Mouse (Mus musculus) lung, embryonic 14.5 days (tissue): ENCODE results near the gene Pknox1. TPM values are rescaled to one million over a fixed set of nuclear protein-coding genes. Genes with fewer than 3 reads are reported as not detected.

Experiments used
- ATAC-seq: fragments of 200-750 bp; cut with Nextera tagmentation; 2 replicates; pipeline ENCODE4 v1.8.0; 2017; ENCODE audit warnings: mild to moderate bottlenecking, moderate TSS enrichment, moderate library complexity; ENCODE audit not compliant: insufficient read depth
- DNase-seq: peaks from one replicate; pipeline ENCODE4 v3.0.0-alpha.2; 2015
- H3K27ac ChIP-seq: fragments of 300-500 bp; sonication (generic); 2 replicates; pipeline ENCODE4 v1.5.1; 2014; ENCODE audit warnings: low read depth, mild to moderate bottlenecking, moderate library complexity
- H3K27me3 ChIP-seq: fragments of 300-500 bp; sonication (generic); 2 replicates; pipeline ENCODE4 v1.6.1; 2014; ENCODE audit warnings: low read length, control low read depth; ENCODE audit not compliant: insufficient read depth
- H3K36me3 ChIP-seq: fragments of 300-500 bp; sonication (generic); 2 replicates; pipeline ENCODE4 v1.6.1; 2014; ENCODE audit warnings: control low read depth; ENCODE audit not compliant: insufficient read depth
- H3K4me1 ChIP-seq: fragments of 300-500 bp; sonication (generic); 2 replicates; pipeline ENCODE4 v1.6.1; 2014; ENCODE audit warnings: antibody characterized with exemption, control low read depth; ENCODE audit not compliant: insufficient read depth
- H3K4me2 ChIP-seq: fragments of 300-500 bp; sonication (generic); 2 replicates; pipeline ENCODE4 v1.6.1; 2014; ENCODE audit warnings: mild to moderate bottlenecking
- H3K4me3 ChIP-seq: fragments of 300-500 bp; sonication (generic); 2 replicates; pipeline ENCODE4 v1.5.1; 2014; ENCODE audit warnings: low read depth, low read length
- H3K9ac ChIP-seq: fragments of 300-500 bp; sonication (generic); 2 replicates; pipeline ENCODE4 v1.6.1; 2014
- H3K9me3 ChIP-seq: fragments of 300-500 bp; sonication (generic); 2 replicates; pipeline ENCODE4 v1.6.1; 2016; ENCODE audit warnings: low read depth, low read length, control low read depth
- CTCF ChIP-seq: IDR thresholded peaks from 2 replicates; pipeline ENCODE4 v1.5.1; 2016; ENCODE audit warnings: antibody characterized with exemption, low read depth
- WGBS: fragments of 180-500 bp; shearing (Covaris S2); extraction: QIAGEN DNeasy Blood & Tissue Kit; methylation state at CpG from one replicate; pipeline ENCODE4 v1.1.7; 2014; 5-methylcytosine and 5-hydroxymethylcytosine counted together
- polyA plus RNA-seq: library from polyadenylated mRNA; unstranded; fragments of >200 nt; fragmentation: Nextera tagmentation; extraction: Ambion mirVana; gene quantifications from 2 replicates; pipeline ENCODE4 v1.2.1, GENCODE M21; 2014

Pknox1 gene
- polyA plus RNA-seq, 1 experiment from 2014 or later = 54.1 TPM

GRCm38 (mm10) chr17:31556253-31556652 lies 8.3 kb upstream of the Pknox1 start:
- no peak overlapping the region for H3K4me2 ChIP-seq
- no peak overlapping the region for H3K4me3 ChIP-seq
- H3K27me3 ChIP-seq = no peaks in the 10 kb centered on the region
- ATAC-seq = no peak
- H3K9me3 ChIP-seq = no peaks in the 10 kb centered on the region
- no peak overlapping the region for H3K27ac ChIP-seq
- 59% methylated on average over 4 of the region's 4 CpGs for WGBS
- peaks cover 12% of the 10 kb centered on the region for H3K4me1 ChIP-seq
- H3K36me3 ChIP-seq = no peaks in the 10 kb centered on the region
- no peak for DNase-seq
- no peak overlapping the region for H3K9ac ChIP-seq
- TF ChIP-seq CTCF = no peak

GRCm38 (mm10) chr17:31557124-31557880 lies 7.2 kb upstream of the Pknox1 start:
- H3K9me3 ChIP-seq = no peaks in the 10 kb centered on the region
- DNase-seq (peak; percentile 94), ATAC-seq (peak; percentile 92)
- peaks cover 12% of the 10 kb centered on the region for H3K4me1 ChIP-seq
- peak overlapping the region; percentile 27; the same call in 1 of the 2 replicates for H3K4me2 ChIP-seq
- H3K36me3 ChIP-seq = no peaks in the 10 kb centered on the region
- H3K9ac ChIP-seq = peak overlapping the region; percentile 29
- 33% methylated on average over 11 of the region's 11 CpGs for WGBS
- H3K4me3 ChIP-seq = no peak overlapping the region
- TF ChIP-seq CTCF = no peak
- no peaks in the 10 kb centered on the region for H3K27me3 ChIP-seq
- H3K27ac ChIP-seq = peak overlapping the region; percentile 76

DNA sequence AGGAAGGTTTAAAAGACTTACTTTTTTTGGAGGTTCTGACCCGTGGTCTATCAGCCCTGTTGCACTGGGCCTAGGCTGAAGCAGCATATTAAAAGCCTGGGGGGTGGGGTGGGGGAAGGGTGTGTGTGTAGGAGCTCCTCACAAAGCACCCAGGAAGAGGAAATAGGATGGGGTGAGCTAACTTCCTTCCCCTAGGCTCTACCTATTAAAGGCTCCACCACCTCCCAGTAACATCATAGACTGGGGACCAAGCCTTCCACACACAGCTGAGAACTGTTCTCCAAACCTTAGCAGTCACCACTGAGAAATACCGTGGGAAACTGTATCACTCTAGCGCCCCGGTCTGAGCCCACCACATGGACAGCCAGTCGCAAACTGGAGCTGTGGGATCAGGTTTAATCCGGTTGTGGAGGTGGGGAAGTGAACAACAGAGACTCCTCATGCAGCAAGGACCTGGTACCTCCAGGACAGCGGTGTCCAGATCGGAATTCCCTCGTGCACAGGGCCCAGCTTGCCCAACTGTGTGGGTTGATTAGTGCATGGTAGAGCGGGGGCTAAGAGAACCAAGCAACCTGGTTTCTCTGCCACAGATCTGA lies 6.5 kb upstream of the Pknox1 start:
- H3K9ac ChIP-seq = peak overlapping the region; percentile 29
- H3K27ac ChIP-seq = peak overlapping the region; percentile 76
- H3K36me3 ChIP-seq = no peaks in the 10 kb centered on the region
- no peaks in the 10 kb centered on the region for H3K27me3 ChIP-seq
- 0 out of 2 replicates have a peak, but pooled peaks have one; percentile 13 for ATAC-seq
- TF ChIP-seq CTCF = no peak
- WGBS = 69% methylated on average over 10 of the region's 10 CpGs
- no peak for DNase-seq
- H3K9me3 ChIP-seq = no peaks in the 10 kb centered on the region
- H3K4me1 ChIP-seq = peaks cover 12% of the 10 kb centered on the region
- no peak overlapping the region for H3K4me3 ChIP-seq
- H3K4me2 ChIP-seq = 0 out of 2 replicates have a peak overlapping the region, but pooled peaks have one; percentile 27

- Histone ChIP-seq H3K4me3 (no peak overlapping the region), H3K4me2 (no peak overlapping the region), H3K36me3 (no peaks in the 10 kb centered on the region), H3K4me1 (peaks cover 12% of the 10 kb centered on the region), H3K27ac (no peak overlapping the region), H3K9ac (no peak overlapping the region), H3K9me3 (no peaks in the 10 kb centered on the region), H3K27me3 (no peaks in the 10 kb centered on the region)
- 88% methylated on average over 11 of the region's 11 CpGs for WGBS
- no peak for TF ChIP-seq CTCF
- ATAC-seq (no peak), DNase-seq (no peak)
Measured at GRCm38 (mm10) chr17:31559021-31559789, 5.3 kb upstream of the Pknox1 start.

- Histone ChIP-seq H3K9ac (peak overlapping the region; percentile 59), H3K9me3 (no peaks in the 10 kb centered on the region), H3K4me1 (peaks cover 15% of the 10 kb centered on the region), H3K27ac (peak overlapping the region; percentile 93), H3K36me3 (peaks cover under 1% of the 10 kb centered on the region; the same call in 1 of the 2 replicates), H3K4me2 (peak overlapping the region; percentile 72), H3K27me3 (no peaks in the 10 kb centered on the region), H3K4me3 (peak overlapping the region; percentile 91)
- 12% methylated on average over 12 of the region's 12 CpGs for WGBS
- TF ChIP-seq CTCF = no peak
- DNase-seq = no peak
- ATAC-seq = peak; percentile 3; the same call in 1 of the 2 replicates
Measured at GRCm38 (mm10) chr17:31563632-31564014, 911 bp upstream of the Pknox1 start.

GRCm38 (mm10) chr17:31564858-31565140 lies 265 bp downstream of the Pknox1 start:
- H3K27ac ChIP-seq = peak overlapping the region; percentile 97
- H3K27me3 ChIP-seq = no peaks in the 10 kb centered on the region
- ATAC-seq (no peak), DNase-seq (no peak)
- no peak for TF ChIP-seq CTCF
- H3K4me2 ChIP-seq = peak overlapping the region; percentile 77
- peaks cover 9% of the 10 kb centered on the region; the same call in 1 of the 2 replicates for H3K36me3 ChIP-seq
- peaks cover 15% of the 10 kb centered on the region for H3K4me1 ChIP-seq
- H3K9ac ChIP-seq = peak overlapping the region; percentile 88
- no peaks in the 10 kb centered on the region for H3K9me3 ChIP-seq
- H3K4me3 ChIP-seq = peak overlapping the region; percentile 91
- WGBS = under 1% methylated on average over 25 of the region's 44 CpGs
